Mouse (Mus musculus) neural tube, embryonic 14.5 days (tissue): ENCODE measurements at regions not wholly inside any gene's neighbourhood (a gene's known extent, or its start where the extent isn't known, plus 50 kb on each side); places are given as distances from the start of the nearest gene placed in this dataset.

Experiments used
- ATAC-seq: fragments of 200-750 bp; cut with Nextera tagmentation; 2 replicates; pipeline ENCODE4 v1.8.0; 2017; ENCODE audit warnings: low read depth, mild to moderate bottlenecking, moderate TSS enrichment, moderate library complexity
- H3K27ac ChIP-seq: fragments of 300-500 bp; sonication (generic); 2 replicates; pipeline ENCODE4 v1.5.1; 2014; ENCODE audit warnings: low read depth, mild to moderate bottlenecking, control low read depth, low read length, moderate library complexity, mixed read lengths
- H3K27me3 ChIP-seq: fragments of 300-500 bp; sonication (generic); 2 replicates; pipeline ENCODE4 v1.6.1; 2014; ENCODE audit warnings: low read length; ENCODE audit not compliant: control insufficient read depth, insufficient read depth
- H3K36me3 ChIP-seq: fragments of 300-500 bp; sonication (generic); 2 replicates; pipeline ENCODE4 v1.6.1; 2014; ENCODE audit warnings: low read length, mixed read lengths; ENCODE audit not compliant: control insufficient read depth, insufficient read depth
- H3K4me1 ChIP-seq: fragments of 300-500 bp; sonication (generic); 2 replicates; pipeline ENCODE4 v1.6.1; 2014; ENCODE audit warnings: low read length; ENCODE audit not compliant: control insufficient read depth, insufficient read depth
- H3K4me2 ChIP-seq: fragments of 300-500 bp; sonication (generic); 2 replicates; pipeline ENCODE4 v1.6.1; 2014; ENCODE audit warnings: mild to moderate bottlenecking, low read depth, low read length, control low read depth
- H3K4me3 ChIP-seq: fragments of 300-500 bp; sonication (generic); 2 replicates; pipeline ENCODE4 v1.5.1; 2014; ENCODE audit warnings: low read depth, low read length, control low read depth, mixed read lengths
- H3K9ac ChIP-seq: fragments of 300-500 bp; sonication (generic); replicated peaks from 2 replicates; pipeline ENCODE4 v1.6.1; 2014; ENCODE audit warnings: low read depth, mild to moderate bottlenecking, control low read depth, low read length, mixed read lengths
- H3K9me3 ChIP-seq: fragments of 300-500 bp; sonication (generic); 2 replicates; pipeline ENCODE4 v1.6.1; 2016; ENCODE audit warnings: low read length; ENCODE audit not compliant: control insufficient read depth
- WGBS: fragments of 180-500 bp; shearing (Covaris S2); extraction: QIAGEN DNeasy Blood & Tissue Kit; methylation state at CpG from one replicate; pipeline ENCODE4 v1.1.7; 2014; 5-methylcytosine and 5-hydroxymethylcytosine counted together

DNA sequence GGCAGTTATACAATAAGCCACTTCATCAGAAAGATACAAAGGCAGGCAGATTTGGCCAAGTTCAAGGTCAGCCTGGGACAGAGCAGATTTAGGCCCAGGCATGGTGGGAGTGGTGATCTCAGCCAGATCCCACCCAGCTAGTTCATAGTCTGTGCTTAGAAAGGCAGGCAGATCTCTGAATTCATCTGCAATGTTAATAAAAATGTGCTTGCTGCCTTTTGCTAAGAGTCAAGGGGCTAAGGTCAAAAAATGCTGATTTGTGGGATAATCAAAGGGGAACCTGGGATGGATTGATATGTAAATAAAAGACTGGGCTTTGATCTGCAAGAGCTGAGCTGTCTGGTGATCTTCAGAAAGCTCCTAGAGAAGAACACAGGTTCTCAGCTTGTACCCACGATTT is 109.2 kb upstream of the Creb1 start:
- Histone ChIP-seq H3K9me3 (no peaks in the 10 kb centered on the region), H3K4me2 (no peak overlapping the region), H3K4me1 (no peaks in the 10 kb centered on the region), H3K36me3 (no peaks in the 10 kb centered on the region), H3K9ac (no peak overlapping the region), H3K27ac (no peak overlapping the region), H3K4me3 (no peak overlapping the region), H3K27me3 (no peaks in the 10 kb centered on the region)
- ATAC-seq: no peak
- WGBS: 67% methylated on average over 1 of the region's 1 CpGs

GRCm38 (mm10) chr1:64418567-64418966 is 113.9 kb upstream of the Creb1 start:
- Histone ChIP-seq H3K27me3 (no peaks in the 10 kb centered on the region), H3K36me3 (no peaks in the 10 kb centered on the region), H3K4me3 (no peak overlapping the region), H3K27ac (no peak overlapping the region), H3K9ac (no peak overlapping the region), H3K9me3 (no peaks in the 10 kb centered on the region), H3K4me2 (no peak overlapping the region), H3K4me1 (no peaks in the 10 kb centered on the region)
- no peak for ATAC-seq

GRCm38 (mm10) chr1:64415906-64416305 is 116.5 kb upstream of the Creb1 start:
- Histone ChIP-seq H3K9me3 (no peaks in the 10 kb centered on the region), H3K4me3 (no peak overlapping the region), H3K27ac (no peak overlapping the region), H3K4me2 (no peak overlapping the region), H3K9ac (no peak overlapping the region), H3K27me3 (no peaks in the 10 kb centered on the region), H3K4me1 (no peaks in the 10 kb centered on the region), H3K36me3 (no peaks in the 10 kb centered on the region)
- no peak for ATAC-seq
- WGBS: 89% methylated on average over 7 of the region's 7 CpGs

DNA sequence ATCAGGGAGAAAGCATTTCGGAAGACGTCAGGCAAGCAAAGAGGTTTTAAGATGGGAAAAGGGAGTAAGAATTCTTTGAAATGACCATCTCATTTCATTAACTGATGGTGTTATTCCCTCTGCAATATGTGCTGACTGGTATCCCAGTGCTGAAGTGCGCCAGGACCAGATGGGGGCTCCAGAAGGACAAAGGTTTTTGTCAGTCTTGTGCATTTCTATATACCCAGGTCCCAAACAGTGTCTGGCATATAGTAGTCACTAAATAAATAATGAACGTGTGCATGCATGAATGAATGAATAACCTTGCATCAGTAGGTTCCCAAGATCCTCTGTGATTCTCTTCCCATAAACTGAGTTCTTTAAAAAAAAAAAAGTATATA is 119.3 kb upstream of the Creb1 start:
- no peaks in the 10 kb centered on the region for H3K9me3 ChIP-seq
- H3K27me3 ChIP-seq: no peaks in the 10 kb centered on the region
- no peak overlapping the region for H3K9ac ChIP-seq
- H3K27ac ChIP-seq: no peak overlapping the region
- no peak for ATAC-seq
- H3K4me1 ChIP-seq: 0 out of 2 replicates have a peak, but pooled peaks cover 4% of the 10 kb centered on the region
- no peak overlapping the region for H3K4me3 ChIP-seq
- WGBS: 85% methylated on average over 4 of the region's 4 CpGs
- no peaks in the 10 kb centered on the region for H3K36me3 ChIP-seq
- no peak overlapping the region for H3K4me2 ChIP-seq

GRCm38 (mm10) chr1:64412481-64413180 is 119.8 kb upstream of the Creb1 start:
- Histone ChIP-seq H3K4me1 (0 out of 2 replicates have a peak, but pooled peaks cover 4% of the 10 kb centered on the region), H3K27ac (no peak overlapping the region), H3K4me3 (no peak overlapping the region), H3K9me3 (no peaks in the 10 kb centered on the region), H3K9ac (no peak overlapping the region), H3K36me3 (no peaks in the 10 kb centered on the region), H3K27me3 (no peaks in the 10 kb centered on the region), H3K4me2 (no peak overlapping the region)
- ATAC-seq: no peak
- WGBS: 75% methylated on average over 10 of the region's 10 CpGs

DNA sequence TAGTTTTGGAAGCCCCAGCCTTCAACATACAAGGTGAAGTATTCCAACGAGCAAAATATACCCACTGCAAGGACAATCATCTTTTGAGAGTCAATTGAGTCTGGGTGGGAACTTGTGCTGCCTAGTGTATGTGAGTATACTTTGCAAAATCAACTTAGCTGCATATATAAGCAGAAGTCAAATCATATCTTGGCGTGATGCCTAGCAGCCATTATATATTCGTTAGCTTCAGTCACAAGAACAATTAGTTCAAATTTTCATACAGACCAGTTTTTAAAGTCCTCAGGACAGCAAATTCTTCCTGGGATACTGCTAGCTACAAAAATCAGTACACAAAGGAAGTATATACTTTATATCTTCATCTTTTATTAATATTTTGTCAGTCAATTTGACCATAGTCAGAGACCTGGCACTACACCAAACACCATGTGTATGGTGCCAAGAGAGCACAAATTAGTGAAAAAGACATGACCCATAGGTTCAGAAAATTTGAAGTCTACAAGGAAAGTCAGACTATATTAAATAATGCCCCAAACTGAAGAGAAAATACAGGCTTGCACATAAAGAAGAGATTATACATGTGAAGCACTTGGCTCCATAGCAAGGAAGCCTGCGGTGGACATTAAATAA is 120.5 kb upstream of the Creb1 start:
- no peak overlapping the region for H3K9ac ChIP-seq
- 88% methylated on average over 4 of the region's 4 CpGs for WGBS
- 0 out of 2 replicates have a peak, but pooled peaks cover 4% of the 10 kb centered on the region for H3K4me1 ChIP-seq
- H3K4me2 ChIP-seq: no peak overlapping the region
- no peak for ATAC-seq
- H3K36me3 ChIP-seq: no peaks in the 10 kb centered on the region
- no peak overlapping the region for H3K4me3 ChIP-seq
- H3K27me3 ChIP-seq: no peaks in the 10 kb centered on the region
- H3K9me3 ChIP-seq: no peaks in the 10 kb centered on the region
- no peak overlapping the region for H3K27ac ChIP-seq

DNA sequence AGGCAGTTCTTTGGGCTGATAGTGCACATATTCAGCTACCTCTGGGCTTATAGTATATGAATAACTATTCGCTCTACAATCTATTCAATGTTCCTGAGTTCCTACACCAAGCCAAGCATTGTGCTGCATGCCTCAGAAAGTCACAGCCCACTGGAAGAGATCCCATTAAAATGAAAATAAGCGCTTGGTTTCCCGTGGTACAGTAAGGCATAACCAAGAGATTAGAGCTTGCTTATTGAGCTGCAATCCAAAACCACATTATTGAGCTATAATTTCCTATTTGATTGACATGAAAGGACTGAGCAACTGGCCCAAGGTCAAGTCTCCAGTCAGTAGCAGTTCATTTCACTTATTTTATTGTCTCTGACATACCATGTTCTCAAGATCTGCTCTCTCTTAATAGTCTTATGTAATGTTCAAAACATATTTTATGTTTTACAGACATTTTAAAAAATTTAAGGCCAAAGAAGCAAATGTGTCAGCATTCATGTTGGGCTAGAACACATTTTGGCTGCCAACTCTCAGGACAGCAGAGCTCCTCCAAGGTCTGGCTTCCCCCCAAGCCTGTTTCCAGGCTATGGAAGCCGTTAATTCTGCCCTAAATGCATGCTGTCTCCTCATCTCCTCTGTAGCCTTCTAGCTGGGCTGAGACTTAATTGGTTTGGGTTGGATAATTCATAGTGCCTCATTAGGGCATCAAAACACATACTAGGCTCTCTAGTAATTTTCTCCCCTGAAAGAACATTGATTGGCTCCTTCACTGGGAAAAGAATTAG is 123.5 kb upstream of the Creb1 start:
- Histone ChIP-seq H3K9ac (no peak overlapping the region), H3K4me3 (no peak overlapping the region), H3K4me2 (no peak overlapping the region), H3K27ac (no peak overlapping the region), H3K9me3 (no peaks in the 10 kb centered on the region), H3K36me3 (no peaks in the 10 kb centered on the region), H3K4me1 (0 out of 2 replicates have a peak, but pooled peaks cover 4% of the 10 kb centered on the region), H3K27me3 (no peaks in the 10 kb centered on the region)
- 57% methylated on average over 4 of the region's 4 CpGs for WGBS
- ATAC-seq: peak; percentile 54; the same call in 1 of the 2 replicates

DNA sequence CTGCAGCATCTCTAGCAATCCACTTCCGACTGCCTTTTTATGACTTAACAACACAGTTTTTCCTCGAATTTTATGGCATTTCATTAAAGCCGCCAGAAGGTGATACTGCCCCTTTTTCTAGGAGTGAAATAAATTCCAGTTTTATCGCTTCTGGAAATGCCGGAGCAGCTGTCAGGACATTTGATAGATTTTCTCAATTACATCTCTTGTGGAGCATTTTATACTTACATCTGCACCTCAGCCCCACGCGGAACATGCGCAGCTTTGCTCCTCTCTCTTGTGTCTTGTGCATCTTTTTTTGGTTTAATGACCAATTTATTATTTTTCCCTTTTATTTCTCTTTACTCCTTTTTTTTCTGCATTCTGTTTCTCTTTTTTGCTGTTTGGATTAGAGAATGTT is 140.9 kb upstream of the Creb1 start:
- H3K4me1 ChIP-seq: 0 out of 2 replicates have a peak, but pooled peaks cover 3% of the 10 kb centered on the region
- 0 out of 2 replicates have a peak overlapping the region, but pooled peaks have one; percentile 39 for H3K27ac ChIP-seq
- H3K27me3 ChIP-seq: no peaks in the 10 kb centered on the region
- no peak overlapping the region for H3K4me3 ChIP-seq
- no peaks in the 10 kb centered on the region for H3K9me3 ChIP-seq
- 16% methylated on average over 8 of the region's 8 CpGs for WGBS
- no peak overlapping the region for H3K4me2 ChIP-seq
- H3K36me3 ChIP-seq: no peaks in the 10 kb centered on the region
- no peak overlapping the region for H3K9ac ChIP-seq
- peak; percentile 56 for ATAC-seq

DNA sequence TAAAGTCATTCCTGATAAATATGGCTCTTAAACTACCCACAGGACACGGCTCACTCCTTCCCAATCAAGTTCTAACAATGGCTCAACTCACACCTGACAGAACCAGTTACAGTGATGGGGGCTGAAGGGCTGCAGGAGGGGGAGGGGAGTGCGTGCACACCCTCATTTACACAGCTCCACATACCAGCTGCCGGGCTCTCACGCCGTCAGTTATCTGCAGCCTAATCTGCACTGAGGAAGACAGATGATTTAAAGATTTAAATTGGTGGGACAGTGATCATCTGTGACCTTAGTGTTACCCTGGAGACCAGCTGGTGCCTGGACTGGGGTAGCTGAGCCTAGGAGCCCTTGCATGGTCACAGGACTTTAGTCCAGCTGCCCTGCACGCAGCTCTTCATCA is 151.2 kb upstream of the Creb1 start:
- Histone ChIP-seq H3K4me3 (no peak overlapping the region), H3K4me2 (no peak overlapping the region), H3K27me3 (no peaks in the 10 kb centered on the region), H3K36me3 (no peaks in the 10 kb centered on the region), H3K27ac (no peak overlapping the region), H3K9ac (no peak overlapping the region), H3K9me3 (no peaks in the 10 kb centered on the region), H3K4me1 (no peaks in the 10 kb centered on the region)
- 21% methylated on average over 6 of the region's 6 CpGs for WGBS
- peak; percentile 49; the same call in 1 of the 2 replicates for ATAC-seq
